Mouse (Mus musculus) urinary bladder, postnatal 4 days (tissue): ENCODE results near the gene Gm13278.
A peak's percentile ranks its signal among the peaks of the same experiment; 100 is the strongest.
"Not testable (repeated sequence)": the region's sequence is repeated elsewhere in the genome, so short reads cannot be mapped to it uniquely, and the experiment has no call there.

Experiments
- DNase-seq, 2 experiments: peaks; one replicate each; pipeline ENCODE4 v3.0.0; 2021 to 2022; ENCODE audit warnings: low spot score in 2 of 2

Gene Gm13278

DNA sequence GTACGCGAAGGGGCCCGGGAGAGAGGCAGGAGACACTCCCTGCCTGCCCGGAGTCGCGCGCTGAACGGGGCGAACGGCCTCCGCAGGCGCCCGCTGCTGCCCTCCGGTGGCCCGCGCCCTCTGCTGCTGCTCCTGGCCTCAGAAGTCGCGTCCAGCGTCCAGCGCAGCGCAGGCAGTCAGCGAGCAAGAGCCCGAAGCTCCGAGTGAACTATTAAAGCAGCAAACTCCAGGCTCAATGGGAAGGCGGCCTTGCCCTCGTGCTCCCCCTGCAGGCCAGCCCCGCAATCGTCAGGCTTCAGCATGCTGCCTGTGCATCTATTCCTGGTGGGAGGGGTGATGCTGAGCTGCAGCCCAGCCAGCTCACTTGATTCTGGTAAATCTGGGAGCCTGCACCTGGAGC, at the start of gene Gm13278:
Gene Gm13278, plus strand, starts transcription at position 301 of the 400 bp plus-strand sequence.
- DNase-seq: not testable (repeated sequence)

DNA sequence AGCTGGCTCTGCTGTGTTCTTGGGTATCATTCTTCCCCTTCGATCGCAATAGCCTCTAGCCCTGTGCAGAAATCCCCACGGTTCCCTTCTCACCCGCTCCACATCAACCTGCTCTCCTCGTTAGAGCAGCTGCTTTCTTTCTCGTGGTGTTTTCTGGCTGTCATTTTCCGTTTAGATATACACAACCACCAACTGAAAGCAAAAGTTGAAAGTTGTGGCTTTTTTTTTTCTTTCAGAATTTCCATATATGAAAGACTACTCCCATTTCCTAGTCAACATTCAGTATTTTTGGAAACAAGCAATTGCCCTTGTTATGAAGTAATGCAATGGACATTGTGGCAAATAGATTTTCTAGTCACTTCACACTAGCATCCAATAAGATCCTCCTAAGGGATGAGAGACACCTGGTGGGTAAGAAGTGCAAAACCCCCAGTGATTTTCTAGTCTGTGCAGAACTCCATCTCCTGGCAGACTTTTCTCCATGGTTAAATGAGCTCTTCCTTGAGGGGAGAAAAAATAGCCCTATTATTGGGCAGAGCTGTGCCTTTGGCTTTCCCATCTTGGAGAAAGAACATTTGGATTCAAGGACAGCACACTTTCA, 48.5 kb upstream of the Gm13278 start:
- no peak for DNase-seq

DNA sequence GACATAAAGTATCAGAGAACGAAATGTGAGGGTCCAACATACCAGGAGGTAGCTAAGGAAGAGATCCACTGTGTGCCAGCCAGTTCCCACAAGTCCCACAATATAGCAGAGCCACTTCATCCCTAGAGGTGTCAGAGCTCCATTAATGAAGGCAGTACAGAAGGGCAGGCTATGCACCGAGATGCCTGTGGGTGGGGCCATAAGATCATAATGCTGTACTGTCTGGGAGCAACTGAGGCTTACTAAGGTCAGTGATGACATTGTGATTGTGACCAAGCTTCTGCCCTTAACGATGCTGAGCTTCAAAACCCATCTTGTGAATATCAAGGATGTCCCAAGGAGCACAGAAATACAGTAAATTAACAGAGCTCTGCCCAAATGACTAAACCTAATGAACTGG, 47.1 kb upstream of the Gm13278 start:
- no peak for DNase-seq

DNA sequence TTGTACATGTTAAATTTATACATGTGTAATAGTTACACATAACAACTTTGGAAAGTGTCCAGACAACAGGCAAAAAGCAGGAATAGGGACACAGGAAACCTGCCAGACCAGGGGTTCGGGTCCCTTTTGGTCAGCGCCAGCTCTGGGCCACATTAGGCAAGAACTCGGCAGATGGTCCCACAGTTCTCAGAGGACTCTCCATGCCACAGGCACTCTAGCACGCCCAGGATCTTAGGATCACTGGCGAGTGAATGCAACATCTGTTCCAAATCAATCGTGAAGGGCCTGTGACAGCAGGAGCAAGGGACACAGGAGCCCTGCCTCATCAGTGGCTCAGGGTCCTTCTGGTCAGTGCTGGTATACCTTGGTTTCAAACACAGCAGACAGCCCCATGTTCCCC, 41.4 kb upstream of the Gm13278 start:
- no peak for DNase-seq

DNA sequence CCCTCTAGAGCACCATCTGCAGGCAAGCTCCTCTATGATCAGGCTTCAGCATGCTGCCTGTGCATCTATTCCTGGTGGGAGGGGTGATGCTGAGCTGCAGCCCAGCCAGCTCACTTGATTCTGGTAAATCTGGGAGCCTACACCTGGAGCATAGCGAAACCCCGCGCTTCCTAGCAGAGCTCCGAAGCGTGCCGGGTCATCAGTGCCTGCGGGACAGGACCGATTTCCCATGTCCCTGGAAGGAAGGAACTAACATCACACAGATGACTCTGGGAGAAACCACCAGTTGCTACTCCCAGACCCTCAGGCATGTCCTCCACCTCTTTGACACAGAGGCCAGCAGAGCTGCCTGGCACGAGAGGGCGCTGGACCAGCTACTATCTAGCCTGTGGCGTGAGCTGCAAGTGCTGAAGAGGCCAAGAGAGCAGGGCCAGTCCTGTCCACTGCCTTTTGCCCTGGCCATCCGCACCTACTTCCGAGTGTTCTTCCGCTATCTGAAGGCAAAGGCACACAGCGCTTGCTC, 36.5 kb upstream of the Gm13278 start, which contains the start of gene Gm13271:
Gene Gm13271, plus strand, starts transcription at position 51 of the 523 bp plus-strand sequence.
- DNase-seq: peak; percentile 79 to 90

DNA sequence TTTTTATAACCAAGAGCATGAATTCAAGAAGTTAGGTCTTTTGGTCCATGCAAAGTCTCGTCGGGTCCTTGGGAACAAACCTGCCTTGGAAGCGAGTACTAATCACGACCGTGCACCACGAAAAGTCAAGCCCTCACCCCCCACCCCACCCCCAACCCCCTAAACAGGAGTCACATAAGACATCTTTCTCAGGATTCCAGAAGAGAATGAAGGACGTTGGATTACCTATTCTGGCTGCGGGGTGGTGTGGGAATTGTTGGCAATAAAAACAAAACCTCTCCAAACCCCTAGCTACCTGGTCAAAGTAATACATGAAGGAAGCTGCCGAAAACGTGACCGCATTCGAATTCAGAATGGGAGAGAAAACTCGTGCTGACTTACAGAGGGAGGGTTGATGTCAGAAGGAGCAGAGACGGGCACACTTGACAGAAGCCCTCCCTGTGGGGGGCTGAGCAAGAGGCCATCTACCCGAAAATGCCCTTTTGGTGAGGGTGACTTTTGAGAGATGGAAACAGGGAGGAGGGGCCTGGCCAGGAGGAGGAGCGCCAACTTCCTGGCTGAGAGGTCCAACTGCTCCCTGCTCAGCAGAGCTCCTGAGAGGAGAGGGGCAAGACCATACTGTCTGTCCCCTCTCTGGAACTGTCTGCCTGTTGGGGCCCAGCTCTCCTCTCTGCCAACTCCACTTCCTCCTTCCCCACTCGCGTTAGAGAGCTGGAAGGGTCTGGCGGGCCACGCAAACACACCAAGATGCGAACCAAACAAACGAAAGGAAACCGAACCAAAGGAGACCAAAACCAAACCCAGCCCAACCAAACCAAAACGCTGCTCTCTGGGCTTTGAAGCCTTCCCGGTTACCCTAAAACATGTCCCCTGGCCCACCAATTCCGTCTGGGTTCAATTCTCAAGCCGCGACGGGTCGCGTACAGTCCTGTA, 34.5 kb upstream of the Gm13278 start:
- DNase-seq: not testable (repeated sequence)

DNA sequence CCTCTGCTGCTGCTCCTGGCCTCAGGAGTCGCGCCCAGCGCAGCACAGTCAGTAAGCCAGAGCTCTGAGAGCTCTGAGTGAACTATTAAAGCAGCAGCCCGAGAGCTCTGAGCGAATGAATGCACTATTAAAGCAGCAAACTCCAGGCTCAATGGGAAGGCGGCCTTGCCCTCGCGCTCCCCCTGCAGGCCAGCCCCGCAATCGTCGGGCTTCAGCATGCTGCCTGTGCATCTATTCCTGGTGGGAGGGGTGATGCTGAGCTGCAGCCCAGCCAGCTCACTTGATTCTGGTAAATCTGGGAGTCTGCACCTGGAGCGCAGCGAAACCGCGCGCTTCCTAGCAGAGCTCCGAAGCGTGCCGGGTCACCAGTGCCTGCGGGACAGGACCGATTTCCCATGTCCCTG, 33.7 kb upstream of the Gm13278 start:
- peak; percentile 91 to 92 for DNase-seq

DNA sequence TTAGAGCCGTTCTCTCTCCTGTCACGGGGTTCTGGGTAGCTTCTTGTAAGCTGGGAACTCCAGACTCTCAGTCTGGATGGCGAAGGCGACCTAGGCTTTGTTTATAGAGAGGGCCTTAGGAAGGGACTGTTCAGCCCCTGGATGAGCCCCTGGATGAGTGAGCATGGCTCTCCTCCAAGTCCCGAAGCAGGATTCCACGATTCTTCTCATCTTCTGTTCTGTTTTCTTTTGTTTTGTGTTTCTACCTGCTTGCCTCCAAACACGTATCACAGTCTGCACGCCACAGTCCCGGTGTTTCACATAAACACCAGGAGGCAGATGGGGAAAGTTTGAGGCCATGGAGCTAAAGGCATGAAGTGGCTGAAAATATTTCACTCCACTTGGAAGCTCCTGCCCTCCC, 32.6 kb upstream of the Gm13278 start:
- not testable (repeated sequence) for DNase-seq

DNA sequence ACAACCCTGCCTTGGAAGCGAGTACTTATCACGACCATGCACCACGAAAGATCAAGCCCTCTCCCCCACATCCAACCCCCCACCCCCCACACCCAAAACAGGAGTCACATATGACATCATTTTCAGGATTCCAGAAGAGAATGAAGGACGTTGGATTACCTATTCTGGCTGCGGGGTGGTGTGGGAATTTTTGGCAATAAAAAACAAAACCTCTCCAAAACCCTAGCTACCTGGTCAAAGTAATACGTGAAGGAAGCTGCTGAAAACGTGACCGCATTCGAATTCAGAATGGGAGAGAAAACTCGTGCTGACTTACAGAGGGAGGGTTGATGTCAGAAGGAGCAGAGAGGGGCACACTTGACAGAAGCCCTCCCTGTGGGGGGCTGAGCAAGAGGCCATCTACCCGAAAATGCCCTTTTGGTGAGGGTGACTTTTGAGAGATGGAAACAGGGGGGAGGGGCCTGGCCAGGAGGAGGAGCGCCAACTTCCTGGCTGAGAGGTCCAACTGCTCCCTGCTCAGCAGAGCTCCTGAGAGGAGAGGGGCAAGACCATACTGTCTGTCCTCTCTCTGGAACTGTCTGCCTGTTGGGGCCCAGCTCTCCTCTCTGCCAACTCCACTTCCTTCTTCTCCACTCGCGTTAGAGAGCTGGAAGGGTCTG, 31.6 kb upstream of the Gm13278 start, which contains the start of gene Gm13283:
Gene Gm13283, plus strand, starts transcription at position 510 of the 659 bp plus-strand sequence.
- peak; percentile 46 to 75 for DNase-seq

DNA sequence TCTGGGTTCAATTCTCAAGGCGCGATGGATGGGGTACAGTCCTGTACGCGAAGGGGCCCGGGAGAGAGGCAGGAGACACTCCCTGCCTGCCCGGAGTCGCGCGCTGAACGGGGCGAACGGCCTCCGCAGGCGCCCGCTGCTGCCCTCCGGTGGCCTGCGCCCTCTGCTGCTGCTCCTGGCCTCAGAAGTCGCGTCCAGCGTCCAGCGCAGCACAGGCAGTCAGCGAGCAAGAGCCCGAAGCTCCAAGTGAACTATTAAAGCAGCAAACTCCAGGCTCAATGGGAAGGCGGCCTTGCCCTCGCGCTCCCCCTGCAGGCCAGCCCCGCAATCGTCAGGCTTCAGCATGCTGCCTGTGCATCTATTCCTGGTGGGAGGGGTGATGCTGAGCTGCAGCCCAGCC, 30.9 kb upstream of the Gm13278 start:
- DNase-seq: peak; percentile 71 to 78

DNA sequence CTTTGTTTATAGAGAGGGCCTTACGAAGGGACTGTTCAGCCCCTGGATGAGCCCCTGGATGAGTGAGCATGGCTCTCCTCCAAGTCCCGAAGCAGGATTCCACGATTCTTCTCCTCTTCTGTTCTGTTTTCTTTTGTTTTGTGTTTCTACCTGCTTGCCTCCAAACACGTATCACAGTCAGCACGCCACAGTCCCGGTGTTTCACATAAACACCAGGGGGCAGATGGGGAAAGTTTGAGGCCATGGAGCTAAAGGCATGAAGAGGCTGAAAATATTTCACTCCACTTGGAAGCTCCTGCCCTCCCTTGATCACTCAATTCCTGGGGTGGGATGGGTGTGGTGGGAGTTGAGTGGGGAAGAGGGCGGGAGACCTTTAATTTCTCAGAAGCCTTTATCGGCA, 29.6 kb upstream of the Gm13278 start:
- peak; percentile 77 to 94 for DNase-seq

DNA sequence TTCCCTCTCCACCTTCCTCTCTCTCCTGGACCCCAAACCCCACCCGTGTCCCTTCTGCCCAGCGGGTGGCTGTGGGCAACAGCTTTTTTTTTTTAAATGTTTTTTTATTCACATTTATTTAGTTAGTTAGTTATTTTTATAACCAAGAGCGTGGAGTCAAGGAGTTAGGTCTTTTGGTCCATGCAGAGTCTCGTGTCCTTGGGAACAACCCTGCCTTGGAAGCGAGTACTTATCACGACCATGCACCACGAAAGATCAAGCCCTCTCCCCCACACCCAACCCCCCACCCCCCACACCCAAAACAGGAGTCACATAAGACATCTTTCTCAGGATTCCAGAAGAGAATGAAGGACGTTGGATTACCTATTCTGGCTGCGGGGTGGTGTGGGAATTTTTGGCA, 29.0 kb upstream of the Gm13278 start:
- DNase-seq: peak in 1 of 2 experiments; percentile 32

DNA sequence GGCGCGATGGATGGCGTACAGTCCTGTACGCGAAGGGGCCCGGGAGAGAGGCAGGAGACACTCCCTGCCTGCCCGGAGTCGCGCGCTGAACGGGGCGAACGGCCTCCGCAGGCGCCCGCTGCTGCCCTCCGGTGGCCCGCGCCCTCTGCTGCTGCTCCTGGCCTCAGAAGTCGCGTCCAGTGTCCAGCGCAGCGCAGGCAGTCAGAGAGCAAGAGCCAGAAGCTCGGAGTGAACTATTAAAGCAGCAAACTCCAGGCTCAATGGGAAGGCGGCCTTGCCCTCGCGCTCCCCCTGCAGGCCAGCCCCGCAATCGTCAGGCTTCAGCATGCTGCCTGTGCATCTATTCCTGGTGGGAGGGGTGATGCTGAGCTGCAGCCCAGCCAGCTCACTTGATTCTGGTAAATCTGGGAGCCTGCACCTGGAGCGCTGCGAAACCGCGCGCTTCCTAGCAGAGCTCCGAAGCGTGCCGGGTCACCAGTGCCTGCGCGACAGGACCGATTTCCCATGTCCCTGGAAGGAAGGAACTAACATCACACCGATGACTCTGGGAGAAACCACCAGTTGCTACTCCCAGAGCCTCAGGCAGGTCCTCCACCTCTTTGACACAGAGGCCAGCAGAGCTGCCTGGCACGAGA, 27.8 kb upstream of the Gm13278 start:
- peak in 1 of 2 experiments; percentile 47 for DNase-seq

DNA sequence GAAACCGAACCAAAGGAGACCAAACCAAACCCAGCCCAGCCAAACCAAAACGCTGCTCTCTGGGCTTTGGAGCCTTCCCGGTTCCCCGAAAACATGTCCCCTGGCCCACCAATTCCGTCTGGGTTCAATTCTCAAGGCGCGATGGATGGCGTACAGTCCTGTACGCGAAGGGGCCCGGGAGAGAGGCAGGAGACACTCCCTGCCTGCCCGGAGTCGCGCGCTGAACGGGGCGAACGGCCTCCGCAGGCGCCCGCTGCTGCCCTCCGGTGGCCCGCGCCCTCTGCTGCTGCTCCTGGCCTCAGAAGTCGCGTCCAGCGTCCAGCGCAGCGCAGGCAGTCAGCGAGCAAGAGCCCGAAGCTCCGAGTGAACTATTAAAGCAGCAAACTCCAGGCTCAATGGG, 17.8 kb upstream of the Gm13278 start, which contains the start of gene Gm13290:
Gene Gm13290, plus strand, starts transcription at position 301 of the 400 bp plus-strand sequence.
- DNase-seq: not testable (repeated sequence)

DNA sequence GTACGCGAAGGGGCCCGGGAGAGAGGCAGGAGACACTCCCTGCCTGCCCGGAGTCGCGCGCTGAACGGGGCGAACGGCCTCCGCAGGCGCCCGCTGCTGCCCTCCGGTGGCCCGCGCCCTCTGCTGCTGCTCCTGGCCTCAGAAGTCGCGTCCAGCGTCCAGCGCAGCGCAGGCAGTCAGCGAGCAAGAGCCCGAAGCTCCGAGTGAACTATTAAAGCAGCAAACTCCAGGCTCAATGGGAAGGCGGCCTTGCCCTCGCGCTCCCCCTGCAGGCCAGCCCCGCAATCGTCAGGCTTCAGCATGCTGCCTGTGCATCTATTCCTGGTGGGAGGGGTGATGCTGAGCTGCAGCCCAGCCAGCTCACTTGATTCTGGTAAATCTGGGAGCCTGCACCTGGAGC, 14.7 kb upstream of the Gm13278 start, which contains the start of gene Gm13289:
Gene Gm13289, plus strand, starts transcription at position 301 of the 400 bp plus-strand sequence.
- DNase-seq: not testable (repeated sequence)

DNA sequence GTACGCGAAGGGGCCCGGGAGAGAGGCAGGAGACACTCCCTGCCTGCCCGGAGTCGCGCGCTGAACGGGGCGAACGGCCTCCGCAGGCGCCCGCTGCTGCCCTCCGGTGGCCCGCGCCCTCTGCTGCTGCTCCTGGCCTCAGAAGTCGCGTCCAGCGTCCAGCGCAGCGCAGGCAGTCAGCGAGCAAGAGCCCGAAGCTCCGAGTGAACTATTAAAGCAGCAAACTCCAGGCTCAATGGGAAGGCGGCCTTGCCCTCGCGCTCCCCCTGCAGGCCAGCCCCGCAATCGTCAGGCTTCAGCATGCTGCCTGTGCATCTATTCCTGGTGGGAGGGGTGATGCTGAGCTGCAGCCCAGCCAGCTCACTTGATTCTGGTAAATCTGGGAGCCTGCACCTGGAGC, 11.8 kb upstream of the Gm13278 start, which contains the start of gene Gm13272:
Gene Gm13272, plus strand, starts transcription at position 301 of the 400 bp plus-strand sequence.
- DNase-seq: not testable (repeated sequence)

DNA sequence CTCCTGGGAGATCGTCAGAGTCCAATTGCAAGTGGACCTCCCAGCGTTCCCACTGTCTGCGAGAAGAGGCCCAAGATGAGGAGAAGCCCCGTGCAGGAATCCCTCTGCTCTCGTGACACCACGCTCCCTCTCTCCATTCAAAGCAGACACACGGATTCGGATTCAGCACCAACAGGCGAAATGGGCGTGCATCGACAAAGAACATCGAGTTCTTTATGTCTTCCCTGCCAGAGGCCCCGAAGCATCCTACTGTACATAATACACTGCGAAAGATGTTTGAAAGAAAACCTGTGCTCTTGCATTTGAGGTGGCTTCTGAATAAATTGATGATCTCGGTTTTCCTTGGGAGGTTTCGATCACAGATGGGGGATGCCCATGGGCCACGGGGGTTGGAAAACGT, 11.0 kb upstream of the Gm13278 start:
- not testable (repeated sequence) for DNase-seq

DNA sequence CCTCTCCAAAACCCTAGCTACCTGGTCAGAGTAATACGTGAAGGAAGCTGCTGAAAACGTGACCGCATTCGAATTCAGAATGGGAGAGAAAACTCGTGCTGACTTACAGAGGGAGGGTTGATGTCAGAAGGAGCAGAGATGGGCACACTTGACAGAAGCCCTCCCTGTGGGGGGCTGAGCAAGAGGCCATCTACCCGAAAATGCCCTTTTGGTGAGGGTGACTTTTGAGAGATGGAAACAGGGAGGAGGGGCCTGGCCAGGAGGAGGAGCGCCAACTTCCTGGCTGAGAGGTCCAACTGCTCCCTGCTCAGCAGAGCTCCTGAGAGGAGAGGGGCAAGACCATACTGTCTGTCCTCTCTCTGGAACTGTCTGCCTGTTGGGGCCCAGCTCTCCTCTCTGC, 9.5 kb upstream of the Gm13278 start, which contains the start of gene Ifnz:
Gene Ifnz, plus strand, starts transcription at position 301 of the 400 bp plus-strand sequence.
- not testable (repeated sequence) for DNase-seq

DNA sequence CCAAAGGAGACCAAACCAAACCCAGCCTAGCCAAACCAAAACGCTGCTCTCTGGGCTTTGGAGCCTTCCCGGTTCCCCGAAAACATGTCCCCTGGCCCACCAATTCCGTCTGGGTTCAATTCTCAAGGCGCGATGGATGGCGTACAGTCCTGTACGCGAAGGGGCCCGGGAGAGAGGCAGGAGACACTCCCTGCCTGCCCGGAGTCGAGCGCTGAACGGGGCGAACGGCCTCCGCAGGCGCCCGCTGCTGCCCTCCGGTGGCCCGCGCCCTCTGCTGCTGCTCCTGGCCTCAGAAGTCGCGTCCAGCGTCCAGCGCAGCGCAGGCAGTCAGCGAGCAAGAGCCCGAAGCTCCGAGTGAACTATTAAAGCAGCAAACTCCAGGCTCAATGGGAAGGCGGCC, 9.0 kb upstream of the Gm13278 start:
- DNase-seq: peak in 1 of 2 experiments; percentile 20

DNA sequence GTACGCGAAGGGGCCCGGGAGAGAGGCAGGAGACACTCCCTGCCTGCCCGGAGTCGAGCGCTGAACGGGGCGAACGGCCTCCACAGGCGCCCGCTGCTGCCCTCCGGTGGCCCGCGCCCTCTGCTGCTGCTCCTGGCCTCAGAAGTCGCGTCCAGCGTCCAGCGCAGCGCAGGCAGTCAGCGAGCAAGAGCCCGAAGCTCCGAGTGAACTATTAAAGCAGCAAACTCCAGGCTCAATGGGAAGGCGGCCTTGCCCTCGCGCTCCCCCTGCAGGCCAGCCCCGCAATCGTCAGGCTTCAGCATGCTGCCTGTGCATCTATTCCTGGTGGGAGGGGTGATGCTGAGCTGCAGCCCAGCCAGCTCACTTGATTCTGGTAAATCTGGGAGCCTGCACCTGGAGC, 5.9 kb upstream of the Gm13278 start, which contains the start of gene Gm13276:
Gene Gm13276, plus strand, starts transcription at position 301 of the 400 bp plus-strand sequence.
- not testable (repeated sequence) for DNase-seq

DNA sequence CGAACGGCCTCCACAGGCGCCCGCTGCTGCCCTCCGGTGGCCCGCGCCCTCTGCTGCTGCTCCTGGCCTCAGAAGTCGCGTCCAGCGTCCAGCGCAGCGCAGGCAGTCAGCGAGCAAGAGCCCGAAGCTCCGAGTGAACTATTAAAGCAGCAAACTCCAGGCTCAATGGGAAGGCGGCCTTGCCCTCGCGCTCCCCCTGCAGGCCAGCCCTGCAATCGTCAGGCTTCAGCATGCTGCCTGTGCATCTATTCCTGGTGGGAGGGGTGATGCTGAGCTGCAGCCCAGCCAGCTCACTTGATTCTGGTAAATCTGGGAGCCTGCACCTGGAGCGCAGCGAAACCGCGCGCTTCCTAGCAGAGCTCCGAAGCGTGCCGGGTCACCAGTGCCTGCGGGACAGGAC, 2.9 kb upstream of the Gm13278 start, which contains the start of gene Gm13277:
Gene Gm13277, plus strand, starts transcription at position 231 of the 400 bp plus-strand sequence.
- peak; percentile 59 to 60 for DNase-seq
